Mouse (Mus musculus): ENCODE measurements around the gene Klhdc8b. TPM values are rescaled to one million over a fixed set of nuclear protein-coding genes. Genes with fewer than 3 reads are reported as not detected.

Gene Klhdc8b
- polyA plus RNA-seq, 1 experiment from 2014 or later: 65.5 TPM

DNA sequence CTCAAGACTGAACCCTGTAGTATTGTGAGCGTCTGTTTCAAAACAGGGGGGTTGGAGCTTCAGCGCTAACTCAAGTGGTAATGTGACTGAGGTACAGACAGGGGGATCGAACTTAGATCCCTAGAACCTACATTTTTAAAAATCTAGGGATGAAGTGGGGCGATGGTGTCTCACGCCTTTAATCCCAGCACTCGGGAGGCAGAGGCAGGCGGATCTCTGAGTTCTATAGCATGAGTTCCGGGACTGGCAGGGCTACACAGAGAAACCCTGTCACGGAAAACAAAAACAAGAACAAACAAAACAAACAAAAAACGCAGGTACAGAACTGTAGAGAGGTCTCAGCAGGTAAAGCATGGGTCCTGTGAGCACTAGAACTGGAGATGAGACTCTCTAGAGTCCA is 4.4 kb downstream of the Klhdc8b start:
- H3K9ac ChIP-seq: no peak overlapping the region
- H3K4me2 ChIP-seq: no peak overlapping the region
- whole genome bisulfite sequencing: 89% methylated on average over 10 of the region's 10 CpGs
- H3K4me1 ChIP-seq: peaks cover 14% of the 10 kb centered on the region
- H3K36me3 ChIP-seq: no peaks in the 10 kb centered on the region
- H3K4me3 ChIP-seq (replicated peaks): no peak overlapping the region
- H3K27ac ChIP-seq: no peak overlapping the region
- no peaks in the 10 kb centered on the region for H3K27me3 ChIP-seq (replicated peaks)
- H3K9me3 ChIP-seq: no peaks in the 10 kb centered on the region
- no peak for ATAC-seq (ENCODE audit: insufficient read depth, low FRiP score, low read depth)

GRCm38 (mm10) chr9:108455747-108456571 is 5.4 kb downstream of the Klhdc8b start:
- no peak for ATAC-seq (ENCODE audit: insufficient read depth, low FRiP score, low read depth)
- no peak overlapping the region for H3K4me3 ChIP-seq (replicated peaks)
- H3K4me1 ChIP-seq: peaks cover 13% of the 10 kb centered on the region
- H3K9me3 ChIP-seq: no peaks in the 10 kb centered on the region
- no peak overlapping the region for H3K27ac ChIP-seq
- H3K4me2 ChIP-seq: no peak overlapping the region
- H3K36me3 ChIP-seq: no peaks in the 10 kb centered on the region
- 69% methylated on average over 12 of the region's 12 CpGs for WGBS
- H3K9ac ChIP-seq: no peak overlapping the region
- H3K27me3 ChIP-seq (replicated peaks): no peaks in the 10 kb centered on the region

- Histone ChIP-seq H3K9ac (no peak overlapping the region), H3K27me3 (replicated peaks) (no peaks in the 10 kb centered on the region), H3K27ac (no peak overlapping the region), H3K9me3 (no peaks in the 10 kb centered on the region), H3K4me1 (peaks cover 27% of the 10 kb centered on the region), H3K36me3 (no peaks in the 10 kb centered on the region), H3K4me2 (no peak overlapping the region), H3K4me3 (replicated peaks) (no peak overlapping the region)
- ATAC-seq (ENCODE audit: insufficient read depth, low FRiP score, low read depth): no peak
- 83% methylated on average over 6 of the region's 6 CpGs for WGBS
Measured at GRCm38 (mm10) chr9:108454429-108454828, 7.0 kb downstream of the Klhdc8b start.

GRCm38 (mm10) chr9:108453458-108453857 is 7.9 kb downstream of the Klhdc8b start:
- 46% methylated on average over 4 of the region's 4 CpGs for WGBS
- Histone ChIP-seq H3K4me3 (replicated peaks) (peak overlapping the region; percentile 60; the same call in 1 of the 2 replicates), H3K4me1 (peaks cover 27% of the 10 kb centered on the region), H3K27me3 (replicated peaks) (no peaks in the 10 kb centered on the region), H3K9ac (no peak overlapping the region), H3K27ac (peak overlapping the region; percentile 87; the same call in 1 of the 2 replicates), H3K36me3 (no peaks in the 10 kb centered on the region), H3K4me2 (peak overlapping the region; percentile 94), H3K9me3 (no peaks in the 10 kb centered on the region)
- no peak for ATAC-seq (ENCODE audit: insufficient read depth, low FRiP score, low read depth)

GRCm38 (mm10) chr9:108452911-108453310 is 8.5 kb downstream of the Klhdc8b start:
- H3K4me2 ChIP-seq: peak overlapping the region; percentile 94
- no peaks in the 10 kb centered on the region for H3K36me3 ChIP-seq
- H3K9me3 ChIP-seq: no peaks in the 10 kb centered on the region
- peaks cover 27% of the 10 kb centered on the region for H3K4me1 ChIP-seq
- ATAC-seq (ENCODE audit: insufficient read depth, low FRiP score, low read depth): 0 out of 2 replicates have a peak, but pooled peaks have one; percentile 4
- H3K4me3 ChIP-seq (replicated peaks): peak overlapping the region; percentile 60
- H3K9ac ChIP-seq: no peak overlapping the region
- H3K27ac ChIP-seq: peak overlapping the region; percentile 87
- no peaks in the 10 kb centered on the region for H3K27me3 ChIP-seq (replicated peaks)
- WGBS: 23% methylated on average over 6 of the region's 6 CpGs

DNA sequence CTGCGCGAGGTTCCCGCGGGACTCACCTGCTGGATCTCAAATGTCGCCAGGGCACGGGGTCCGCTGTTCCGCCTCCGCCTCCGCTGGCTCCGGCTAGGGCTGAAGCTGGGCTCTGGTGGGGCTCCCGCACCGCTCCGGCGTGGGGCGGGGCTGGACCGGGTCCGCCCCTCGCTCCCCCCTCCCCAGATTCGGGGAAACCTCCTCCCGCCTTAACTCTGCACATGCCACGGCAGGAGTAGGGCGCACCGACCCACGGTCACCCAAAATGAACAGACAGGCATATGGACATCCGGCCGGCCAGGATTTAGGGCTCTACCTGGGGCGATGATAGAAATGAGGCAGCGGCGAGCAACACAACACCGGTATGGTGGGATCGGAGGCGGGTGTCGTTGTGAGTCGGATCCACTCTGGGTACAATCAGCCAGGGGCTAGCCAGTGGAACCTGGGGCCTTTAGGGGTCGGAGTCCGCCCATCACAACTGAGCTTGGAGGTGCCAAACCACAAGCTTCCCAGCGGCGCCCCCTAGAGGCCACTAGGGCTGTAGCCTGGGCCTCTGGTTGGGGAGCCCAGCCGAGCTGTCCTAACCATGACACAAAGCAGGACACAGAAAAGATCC is 9.0 kb downstream of the Klhdc8b start:
- Histone ChIP-seq H3K9ac (peak overlapping the region; percentile 47; the same call in 1 of the 2 replicates), H3K27ac (peak overlapping the region; percentile 87), H3K4me2 (peak overlapping the region; percentile 94), H3K4me1 (peaks cover 27% of the 10 kb centered on the region), H3K4me3 (replicated peaks) (peak overlapping the region; percentile 60), H3K36me3 (no peaks in the 10 kb centered on the region), H3K9me3 (no peaks in the 10 kb centered on the region), H3K27me3 (replicated peaks) (no peaks in the 10 kb centered on the region)
- peak; percentile 85 for ATAC-seq (ENCODE audit: insufficient read depth, low FRiP score, low read depth)
- WGBS: under 1% methylated on average over 40 of the region's 40 CpGs

DNA sequence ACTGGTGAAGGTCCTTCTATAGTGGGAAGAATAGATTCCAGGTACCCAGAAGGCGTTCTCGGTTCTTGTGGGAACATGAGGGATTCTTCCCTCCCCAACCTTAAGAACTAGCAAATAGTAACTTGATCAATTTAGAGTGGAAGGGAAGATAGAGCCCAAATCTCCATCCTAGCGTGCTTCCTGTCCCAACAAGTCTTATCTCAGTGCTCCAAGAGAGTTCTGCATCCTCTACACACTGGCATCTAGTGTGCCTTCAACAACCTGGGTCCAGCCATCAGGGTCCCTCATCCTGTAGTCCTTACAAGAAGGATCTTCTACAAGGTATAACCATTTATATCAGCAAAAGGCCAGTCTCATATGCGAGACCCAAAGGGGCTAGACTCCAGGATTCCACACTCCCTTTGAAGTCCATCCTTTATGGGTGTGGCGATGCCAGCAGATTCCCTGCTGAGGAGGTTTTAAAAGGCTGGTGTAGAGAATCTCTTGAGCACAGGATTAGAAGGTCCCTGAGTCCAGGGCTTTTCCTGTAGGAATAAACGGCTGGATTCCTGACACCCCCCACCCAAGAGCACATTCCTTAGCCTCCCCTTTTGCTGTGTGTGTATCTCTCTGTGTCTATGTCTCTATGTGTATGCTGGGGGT is 9.7 kb downstream of the Klhdc8b start:
- H3K27ac ChIP-seq: peak overlapping the region; percentile 87
- WGBS: 45% methylated on average over 6 of the region's 6 CpGs
- no peak for ATAC-seq (ENCODE audit: insufficient read depth, low FRiP score, low read depth)
- no peaks in the 10 kb centered on the region for H3K36me3 ChIP-seq
- H3K4me1 ChIP-seq: peaks cover 27% of the 10 kb centered on the region
- H3K9ac ChIP-seq: peak overlapping the region; percentile 47; the same call in 1 of the 2 replicates
- no peaks in the 10 kb centered on the region for H3K9me3 ChIP-seq
- H3K27me3 ChIP-seq (replicated peaks): no peaks in the 10 kb centered on the region
- peak overlapping the region; percentile 60 for H3K4me3 ChIP-seq (replicated peaks)
- peak overlapping the region; percentile 94 for H3K4me2 ChIP-seq

DNA sequence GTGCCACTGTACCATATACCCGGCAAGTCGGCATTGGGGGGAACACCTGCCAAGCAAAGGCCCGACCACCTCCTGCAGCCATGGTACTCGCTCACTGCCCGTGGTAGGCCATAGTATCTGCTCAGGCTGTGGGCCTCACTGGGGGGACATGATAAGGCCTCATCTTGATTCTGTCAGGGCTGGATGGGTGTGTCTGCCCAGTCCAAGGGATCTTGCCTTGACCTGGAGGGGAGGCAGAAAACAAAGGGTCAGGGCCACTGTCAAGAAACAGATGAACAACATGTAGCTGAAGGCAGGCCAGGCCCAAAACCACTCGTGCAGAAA is 10.2 kb downstream of the Klhdc8b start:
- peaks cover 27% of the 10 kb centered on the region for H3K4me1 ChIP-seq
- peak overlapping the region; percentile 87 for H3K27ac ChIP-seq
- no peaks in the 10 kb centered on the region for H3K9me3 ChIP-seq
- no peaks in the 10 kb centered on the region for H3K27me3 ChIP-seq (replicated peaks)
- H3K9ac ChIP-seq: peak overlapping the region; percentile 10; the same call in 1 of the 2 replicates
- no peaks in the 10 kb centered on the region for H3K36me3 ChIP-seq
- peak overlapping the region; percentile 94 for H3K4me2 ChIP-seq
- 81% methylated on average over 6 of the region's 6 CpGs for WGBS
- peak overlapping the region; percentile 60 for H3K4me3 ChIP-seq (replicated peaks)
- no peak for ATAC-seq (ENCODE audit: insufficient read depth, low FRiP score, low read depth)

- no peaks in the 10 kb centered on the region for H3K27me3 ChIP-seq (replicated peaks)
- no peaks in the 10 kb centered on the region for H3K36me3 ChIP-seq
- no peaks in the 10 kb centered on the region for H3K9me3 ChIP-seq
- H3K4me2 ChIP-seq: peak overlapping the region; percentile 94
- peaks cover 30% of the 10 kb centered on the region for H3K4me1 ChIP-seq
- peak overlapping the region; percentile 60 for H3K4me3 ChIP-seq (replicated peaks)
- peak; percentile 23 for ATAC-seq (ENCODE audit: insufficient read depth, low FRiP score, low read depth)
- 0 out of 2 replicates have a peak overlapping the region, but pooled peaks have one; percentile 10 for H3K9ac ChIP-seq
- 56% methylated on average over 21 of the region's 21 CpGs for WGBS
- H3K27ac ChIP-seq: peak overlapping the region; percentile 87
Measured at GRCm38 (mm10) chr9:108450292-108451169, 10.8 kb downstream of the Klhdc8b start.

- H3K4me3 ChIP-seq (replicated peaks): 0 out of 2 replicates have a peak overlapping the region, but pooled peaks have one; percentile 60
- peaks cover 33% of the 10 kb centered on the region for H3K4me1 ChIP-seq
- no peaks in the 10 kb centered on the region for H3K9me3 ChIP-seq
- H3K27ac ChIP-seq: peak overlapping the region; percentile 60; the same call in 1 of the 2 replicates
- peak overlapping the region; percentile 94 for H3K4me2 ChIP-seq
- ATAC-seq (ENCODE audit: insufficient read depth, low FRiP score, low read depth): no peak
- WGBS: 52% methylated on average over 4 of the region's 4 CpGs
- no peak overlapping the region for H3K9ac ChIP-seq
- H3K27me3 ChIP-seq (replicated peaks): no peaks in the 10 kb centered on the region
- no peaks in the 10 kb centered on the region for H3K36me3 ChIP-seq
Measured at GRCm38 (mm10) chr9:108449860-108450259, 11.5 kb downstream of the Klhdc8b start.

- Histone ChIP-seq H3K27ac (no peak overlapping the region), H3K4me1 (peaks cover 14% of the 10 kb centered on the region), H3K9me3 (no peaks in the 10 kb centered on the region), H3K9ac (no peak overlapping the region), H3K4me3 (replicated peaks) (no peak overlapping the region), H3K36me3 (no peaks in the 10 kb centered on the region), H3K4me2 (no peak overlapping the region), H3K27me3 (replicated peaks) (no peaks in the 10 kb centered on the region)
- ATAC-seq (ENCODE audit: insufficient read depth, low FRiP score, low read depth): no peak
- 64% methylated on average over 9 of the region's 9 CpGs for WGBS
Measured at GRCm38 (mm10) chr9:108445125-108445524, 16.3 kb downstream of the Klhdc8b start.
